Mouse (Mus musculus): ENCODE results near the gene Asic1. TPM values are rescaled to one million over a fixed set of nuclear protein-coding genes. Genes with fewer than 3 reads are reported as not detected.

Asic1 gene
- polyA plus RNA-seq, 1 experiment from 2014 or later: 0.30 TPM

DNA sequence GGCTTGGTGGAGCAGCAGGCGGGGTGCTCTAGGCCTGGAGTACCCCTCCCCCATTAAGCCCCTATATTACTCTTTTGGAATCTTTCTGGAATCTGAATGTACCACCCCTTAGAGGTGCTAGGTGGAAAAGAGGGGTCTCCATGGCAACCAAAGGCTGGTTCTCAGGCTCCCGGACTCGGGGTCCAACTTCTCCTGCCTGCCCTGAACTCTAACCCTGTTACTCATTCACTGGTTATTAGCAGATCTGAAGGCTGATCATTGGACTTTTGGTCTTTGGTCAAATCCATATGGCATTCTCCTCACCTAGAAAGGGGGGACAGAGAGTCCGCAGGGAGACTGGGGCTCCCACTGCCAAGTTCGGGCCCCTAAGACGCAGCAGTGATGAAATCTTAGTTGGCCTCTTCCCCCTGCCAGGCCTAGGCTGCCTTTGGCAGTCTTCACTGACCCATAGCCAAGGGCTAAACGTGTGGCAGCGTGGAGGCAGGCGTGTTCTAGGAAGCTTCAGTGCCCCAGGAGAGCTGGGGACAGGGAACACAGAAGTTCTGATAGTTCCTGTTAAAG is 48.4 kb downstream of the Asic1 start:
- H3K9me3 ChIP-seq (replicated peaks; ENCODE audit: control insufficient read depth, low read length): no peaks in the 10 kb centered on the region
- H3K4me1 ChIP-seq (ENCODE audit: control insufficient read depth, low read depth, low read length): peaks cover 24% of the 10 kb centered on the region
- H3K9ac ChIP-seq (ENCODE audit: low read depth, low read length): no peak overlapping the region
- H3K4me3 ChIP-seq (ENCODE audit: low read depth, low read length): peak overlapping the region; percentile 35
- no peaks in the 10 kb centered on the region for H3K36me3 ChIP-seq (ENCODE audit: control insufficient read depth, insufficient read depth)
- H3K27ac ChIP-seq (ENCODE audit: low read length): peak overlapping the region; percentile 42
- H3K4me2 ChIP-seq (ENCODE audit: low read depth, low read length): peak overlapping the region; percentile 36
- no peaks in the 10 kb centered on the region for H3K27me3 ChIP-seq (ENCODE audit: control insufficient read depth, insufficient read depth, low read depth, low read length)
- WGBS (ENCODE audit: insufficient replicate concordance): 67% methylated on average over 9 of the region's 9 CpGs
- ATAC-seq (ENCODE audit: low read depth): peak; percentile 48

GRCm38 (mm10) chr15:99719865-99720264 is 49.7 kb downstream of the Asic1 start:
- Histone ChIP-seq H3K4me3 (ENCODE audit: low read depth, low read length) (no peak overlapping the region), H3K9ac (ENCODE audit: low read depth, low read length) (no peak overlapping the region), H3K36me3 (ENCODE audit: control insufficient read depth, insufficient read depth) (no peaks in the 10 kb centered on the region), H3K4me1 (ENCODE audit: control insufficient read depth, low read depth, low read length) (peaks cover 35% of the 10 kb centered on the region), H3K9me3 (replicated peaks; ENCODE audit: control insufficient read depth, low read length) (no peaks in the 10 kb centered on the region), H3K4me2 (ENCODE audit: low read depth, low read length) (no peak overlapping the region), H3K27ac (ENCODE audit: low read length) (no peak overlapping the region), H3K27me3 (ENCODE audit: control insufficient read depth, insufficient read depth, low read depth, low read length) (no peaks in the 10 kb centered on the region)
- ATAC-seq (ENCODE audit: low read depth): no peak
- 51% methylated on average over 8 of the region's 8 CpGs for WGBS (ENCODE audit: insufficient replicate concordance)

DNA sequence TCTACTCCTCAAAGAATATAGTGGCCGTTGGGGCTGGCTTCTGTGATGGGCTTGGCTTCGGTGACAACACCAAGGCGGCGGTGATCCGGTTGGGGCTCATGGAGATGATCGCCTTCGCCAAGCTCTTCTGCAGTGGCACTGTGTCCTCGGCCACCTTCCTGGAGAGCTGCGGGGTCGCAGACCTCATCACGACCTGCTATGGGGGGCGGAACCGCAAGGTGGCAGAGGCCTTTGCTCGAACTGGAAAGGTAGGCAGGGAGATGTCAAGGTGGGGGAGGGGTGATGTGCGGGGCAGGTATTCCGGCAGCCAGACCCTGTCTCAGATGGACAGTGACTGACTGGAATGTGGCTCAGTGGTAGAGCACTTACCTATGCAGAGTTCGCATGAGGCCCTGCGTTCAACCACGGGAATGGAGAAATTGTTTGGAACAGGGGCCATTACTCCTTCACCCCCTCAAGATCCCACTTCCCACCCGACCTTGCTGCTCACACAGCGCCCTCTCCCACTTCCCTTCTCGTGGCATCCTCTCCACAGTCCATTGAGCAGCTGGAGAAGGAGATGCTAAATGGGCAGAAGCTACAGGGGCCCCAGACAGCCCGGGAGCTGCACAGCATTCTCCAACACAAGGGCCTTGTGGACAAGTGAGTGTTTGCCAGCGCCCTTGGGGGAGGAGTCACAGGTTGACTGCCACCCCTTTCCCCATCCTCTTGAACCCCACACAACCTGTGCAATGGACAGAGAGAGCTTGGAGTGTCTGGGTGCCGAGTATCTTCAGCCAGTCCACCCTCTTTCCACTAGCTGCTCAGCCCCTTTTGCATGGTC is 52.0 kb downstream of the Asic1 start:
- Histone ChIP-seq H3K36me3 (ENCODE audit: control insufficient read depth, insufficient read depth) (no peaks in the 10 kb centered on the region), H3K27me3 (ENCODE audit: control insufficient read depth, insufficient read depth, low read depth, low read length) (no peaks in the 10 kb centered on the region), H3K9me3 (replicated peaks; ENCODE audit: control insufficient read depth, low read length) (no peaks in the 10 kb centered on the region), H3K27ac (ENCODE audit: low read length) (no peak overlapping the region), H3K4me1 (ENCODE audit: control insufficient read depth, low read depth, low read length) (peaks cover 30% of the 10 kb centered on the region), H3K9ac (ENCODE audit: low read depth, low read length) (no peak overlapping the region), H3K4me2 (ENCODE audit: low read depth, low read length) (no peak overlapping the region), H3K4me3 (ENCODE audit: low read depth, low read length) (no peak overlapping the region)
- no peak for ATAC-seq (ENCODE audit: low read depth)
- WGBS (ENCODE audit: insufficient replicate concordance): 67% methylated on average over 25 of the region's 25 CpGs

DNA sequence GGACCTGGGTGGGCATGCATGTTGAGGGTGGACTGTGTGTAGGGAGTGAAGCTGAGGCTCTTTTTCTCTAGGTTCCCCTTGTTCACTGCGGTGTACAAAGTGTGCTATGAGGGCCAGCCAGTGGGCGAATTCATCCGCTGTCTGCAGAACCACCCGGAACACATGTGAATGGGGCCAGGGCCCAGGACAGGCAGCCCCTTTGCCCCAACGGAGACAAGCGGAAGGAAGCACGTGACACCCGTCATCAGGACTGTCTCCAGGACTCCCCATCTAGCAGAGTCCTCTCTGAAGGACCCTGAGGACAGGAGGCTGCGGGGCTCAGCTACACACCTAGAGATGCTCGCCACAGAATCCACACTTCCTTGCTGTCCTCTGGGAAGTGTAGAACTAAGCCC is 52.9 kb downstream of the Asic1 start:
- H3K9me3 ChIP-seq (replicated peaks; ENCODE audit: control insufficient read depth, low read length): no peaks in the 10 kb centered on the region
- no peaks in the 10 kb centered on the region for H3K27me3 ChIP-seq (ENCODE audit: control insufficient read depth, insufficient read depth, low read depth, low read length)
- no peak overlapping the region for H3K4me3 ChIP-seq (ENCODE audit: low read depth, low read length)
- H3K4me1 ChIP-seq (ENCODE audit: control insufficient read depth, low read depth, low read length): peaks cover 30% of the 10 kb centered on the region
- no peak for ATAC-seq (ENCODE audit: low read depth)
- 37% methylated on average over 10 of the region's 10 CpGs for WGBS (ENCODE audit: insufficient replicate concordance)
- H3K36me3 ChIP-seq (ENCODE audit: control insufficient read depth, insufficient read depth): peaks cover 2% of the 10 kb centered on the region
- H3K4me2 ChIP-seq (ENCODE audit: low read depth, low read length): 0 out of 2 replicates have a peak overlapping the region, but pooled peaks have one; percentile 82
- no peak overlapping the region for H3K9ac ChIP-seq (ENCODE audit: low read depth, low read length)
- H3K27ac ChIP-seq (ENCODE audit: low read length): peak overlapping the region; percentile 82

DNA sequence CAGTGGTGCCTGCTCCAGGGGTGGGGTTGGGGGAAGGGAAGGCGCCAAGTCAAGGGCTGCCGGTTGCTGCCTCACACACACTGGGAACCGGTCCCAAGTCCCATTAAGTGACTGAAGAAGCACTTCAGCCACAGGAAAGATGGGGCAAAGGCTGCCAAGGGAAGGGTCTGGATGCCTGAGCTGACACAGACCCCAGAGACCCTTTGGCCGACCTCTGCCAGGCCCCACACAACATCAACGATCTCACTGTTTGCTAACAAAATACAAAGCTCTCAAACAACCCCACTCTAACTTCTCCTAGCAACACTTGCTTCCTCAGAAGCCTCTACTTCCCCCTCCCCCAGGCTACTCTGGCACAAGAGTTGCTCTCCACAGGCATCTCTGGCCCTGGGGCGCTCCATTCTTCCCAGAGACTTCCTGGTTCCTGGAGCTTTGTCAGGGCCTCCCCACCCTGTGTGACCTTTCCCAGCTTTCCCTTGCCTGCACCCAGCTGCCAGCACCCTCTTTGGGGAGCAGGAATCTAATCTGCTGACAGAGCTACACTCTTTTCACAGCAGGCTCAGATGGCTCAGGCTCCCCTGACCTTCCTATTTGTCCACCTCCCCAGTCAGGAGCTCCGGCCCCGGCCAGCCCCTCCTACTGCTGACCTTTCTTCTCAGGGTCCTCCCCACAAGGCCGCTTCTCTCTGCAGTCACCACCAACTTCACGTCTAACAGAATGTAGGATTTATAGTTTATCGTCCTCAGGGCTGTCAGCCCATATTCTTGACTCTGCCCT is 53.5 kb downstream of the Asic1 start:
- peaks cover 7% of the 10 kb centered on the region for H3K36me3 ChIP-seq (ENCODE audit: control insufficient read depth, insufficient read depth)
- WGBS (ENCODE audit: insufficient replicate concordance): 23% methylated on average over 11 of the region's 11 CpGs
- H3K9me3 ChIP-seq (replicated peaks; ENCODE audit: control insufficient read depth, low read length): no peaks in the 10 kb centered on the region
- peak overlapping the region; percentile 82 for H3K27ac ChIP-seq (ENCODE audit: low read length)
- no peaks in the 10 kb centered on the region for H3K27me3 ChIP-seq (ENCODE audit: control insufficient read depth, insufficient read depth, low read depth, low read length)
- no peak overlapping the region for H3K9ac ChIP-seq (ENCODE audit: low read depth, low read length)
- peaks cover 30% of the 10 kb centered on the region for H3K4me1 ChIP-seq (ENCODE audit: control insufficient read depth, low read depth, low read length)
- H3K4me3 ChIP-seq (ENCODE audit: low read depth, low read length): no peak overlapping the region
- peak; percentile 20; the same call in 1 of the 2 replicates for ATAC-seq (ENCODE audit: low read depth)
- peak overlapping the region; percentile 82 for H3K4me2 ChIP-seq (ENCODE audit: low read depth, low read length)

DNA sequence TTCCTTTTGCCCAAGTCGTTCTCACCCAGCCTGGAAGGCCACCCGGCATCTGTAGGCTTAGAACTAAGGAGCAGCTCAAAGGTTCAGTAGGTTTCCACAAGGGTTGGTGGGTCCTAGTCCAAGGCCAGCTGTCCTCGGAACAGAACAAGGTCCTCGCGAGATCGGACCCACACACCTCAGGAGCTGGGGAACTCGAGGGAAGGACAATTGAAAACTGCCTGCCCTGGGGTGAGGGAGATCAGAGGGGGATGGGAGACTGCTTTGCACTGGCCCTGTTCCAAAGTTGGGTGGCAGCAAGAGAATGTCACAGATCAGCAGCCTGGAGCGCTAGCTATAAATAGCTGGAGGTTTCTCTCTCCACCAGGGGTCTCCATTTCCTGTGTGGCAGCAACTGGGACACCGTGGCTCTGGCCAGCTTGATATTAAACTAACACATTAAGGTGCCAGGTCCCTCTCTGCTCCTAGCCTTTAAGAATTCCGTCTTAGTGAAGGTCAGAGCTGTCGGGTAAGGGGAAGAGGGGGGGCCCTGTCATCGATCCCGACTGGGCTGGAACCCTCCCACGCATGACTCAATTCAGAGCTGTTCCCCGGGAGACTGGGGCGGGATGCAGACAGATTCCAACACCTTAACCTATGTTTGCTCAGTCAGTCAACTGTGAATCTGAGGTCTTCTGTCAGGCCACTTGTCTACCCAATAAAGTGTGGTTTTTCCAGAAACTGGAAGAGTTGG is 54.3 kb downstream of the Asic1 start:
- Histone ChIP-seq H3K36me3 (ENCODE audit: control insufficient read depth, insufficient read depth) (peaks cover 12% of the 10 kb centered on the region), H3K27ac (ENCODE audit: low read length) (peak overlapping the region; percentile 82), H3K4me2 (ENCODE audit: low read depth, low read length) (peak overlapping the region; percentile 82), H3K4me3 (ENCODE audit: low read depth, low read length) (peak overlapping the region; percentile 42), H3K4me1 (ENCODE audit: control insufficient read depth, low read depth, low read length) (peaks cover 30% of the 10 kb centered on the region), H3K9me3 (replicated peaks; ENCODE audit: control insufficient read depth, low read length) (no peaks in the 10 kb centered on the region), H3K27me3 (ENCODE audit: control insufficient read depth, insufficient read depth, low read depth, low read length) (no peaks in the 10 kb centered on the region), H3K9ac (ENCODE audit: low read depth, low read length) (peak overlapping the region; percentile 25; the same call in 1 of the 2 replicates)
- peak; percentile 17 for ATAC-seq (ENCODE audit: low read depth)
- 13% methylated on average over 16 of the region's 16 CpGs for WGBS (ENCODE audit: insufficient replicate concordance)

DNA sequence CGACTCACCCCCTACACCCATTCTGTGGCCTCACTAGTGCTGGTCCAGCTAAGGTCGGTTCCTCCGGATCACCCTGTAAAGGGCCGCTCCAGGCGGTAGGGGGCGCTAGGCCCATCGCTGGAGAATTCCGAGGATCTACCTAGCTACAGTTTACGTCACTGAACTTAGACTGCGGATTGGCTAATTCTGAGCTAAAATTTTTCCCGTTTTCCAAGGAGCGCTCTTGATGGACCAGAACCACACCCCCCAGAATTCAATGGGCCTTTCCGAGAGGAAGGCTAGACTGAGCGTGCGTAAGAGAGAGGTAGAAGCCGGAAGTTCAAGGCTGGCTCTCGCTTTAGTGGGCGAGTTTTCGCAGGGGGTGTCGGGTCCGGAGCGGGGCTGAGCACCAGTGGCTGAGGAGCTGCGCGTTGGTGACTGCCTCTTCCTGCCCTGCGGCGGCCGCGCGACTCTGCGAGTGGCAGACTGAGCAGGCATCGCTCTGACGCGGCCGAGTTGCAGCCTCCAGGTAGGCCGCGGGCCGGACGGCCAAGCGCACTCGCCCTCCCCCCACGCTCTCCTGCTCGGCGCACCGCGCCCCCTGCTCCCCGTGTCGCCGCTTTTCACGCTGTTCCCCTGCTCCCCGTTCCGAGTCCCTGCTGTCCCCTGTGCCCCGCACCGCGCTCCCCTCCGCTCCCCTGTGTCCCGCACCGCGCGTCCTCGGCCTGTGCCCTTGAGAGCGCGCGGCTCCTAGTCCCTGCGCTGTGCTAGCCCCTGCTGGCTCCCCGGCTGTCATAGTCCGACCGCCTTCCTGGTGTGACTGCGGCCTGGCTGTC is 55.4 kb downstream of the Asic1 start, which contains the start of gene Cox14:
Cox14 (plus strand) TSS at position 278 of the 815 bp plus-strand sequence.
- H3K27me3 ChIP-seq (ENCODE audit: control insufficient read depth, insufficient read depth, low read depth, low read length): no peaks in the 10 kb centered on the region
- peak within 1 kb of the TSS; percentile 82 for H3K4me2 ChIP-seq (ENCODE audit: low read depth, low read length)
- peak within 1 kb of the TSS; percentile 90 for H3K9ac ChIP-seq (ENCODE audit: low read depth, low read length)
- H3K36me3 ChIP-seq (ENCODE audit: control insufficient read depth, insufficient read depth): peaks cover 12% of the 10 kb centered on the region
- peak; percentile 89 for ATAC-seq (ENCODE audit: low read depth)
- H3K4me3 ChIP-seq (ENCODE audit: low read depth, low read length): peak within 1 kb of the TSS; percentile 87
- WGBS (ENCODE audit: insufficient replicate concordance): under 1% methylated on average over 66 of the region's 68 CpGs
- H3K4me1 ChIP-seq (ENCODE audit: control insufficient read depth, low read depth, low read length): peaks cover 30% of the 10 kb centered on the region
- no peaks in the 10 kb centered on the region for H3K9me3 ChIP-seq (replicated peaks; ENCODE audit: control insufficient read depth, low read length)
- peak within 1 kb of the TSS; percentile 87 for H3K27ac ChIP-seq (ENCODE audit: low read length)

DNA sequence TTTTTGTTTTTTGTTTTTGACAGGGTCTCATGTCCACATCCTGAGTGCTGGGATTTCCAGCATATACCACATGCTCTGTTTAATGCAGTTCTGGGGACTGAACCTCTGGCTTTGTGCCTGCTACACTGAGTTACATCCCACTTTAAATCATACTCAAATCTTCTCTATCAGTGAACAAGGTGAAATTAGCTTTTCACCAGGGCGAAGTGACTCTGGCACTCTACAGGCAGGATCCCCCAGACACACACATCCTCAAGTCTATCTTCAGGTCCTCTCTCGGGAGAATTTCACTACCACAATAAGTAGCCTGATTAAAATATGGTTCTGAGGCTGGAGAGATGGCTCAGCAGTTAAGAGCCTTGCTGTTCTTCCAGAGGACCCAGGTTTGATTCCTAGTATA is 56.4 kb downstream of the Asic1 start:
- H3K9me3 ChIP-seq (replicated peaks; ENCODE audit: control insufficient read depth, low read length): no peaks in the 10 kb centered on the region
- no peak overlapping the region for H3K27ac ChIP-seq (ENCODE audit: low read length)
- H3K36me3 ChIP-seq (ENCODE audit: control insufficient read depth, insufficient read depth): peaks cover 12% of the 10 kb centered on the region
- H3K4me1 ChIP-seq (ENCODE audit: control insufficient read depth, low read depth, low read length): peaks cover 30% of the 10 kb centered on the region
- WGBS (ENCODE audit: insufficient replicate concordance): 54% methylated on average over 2 of the region's 2 CpGs
- ATAC-seq (ENCODE audit: low read depth): no peak
- H3K9ac ChIP-seq (ENCODE audit: low read depth, low read length): peak overlapping the region; percentile 90
- peak overlapping the region; percentile 87 for H3K4me3 ChIP-seq (ENCODE audit: low read depth, low read length)
- no peaks in the 10 kb centered on the region for H3K27me3 ChIP-seq (ENCODE audit: control insufficient read depth, insufficient read depth, low read depth, low read length)
- peak overlapping the region; percentile 82 for H3K4me2 ChIP-seq (ENCODE audit: low read depth, low read length)

Measured in liver, embryonic 16.5 days (tissue).